Mouse (Mus musculus) thymus, postnatal 25 days (tissue): Measurements from ENCODE around the gene Tmod4.
A peak's percentile ranks its signal among the peaks of the same experiment; 100 is the strongest.

Experiments used
- DNase-seq: peaks from one replicate; pipeline ENCODE4 v3.0.0; 2022

Tmod4 gene

DNA sequence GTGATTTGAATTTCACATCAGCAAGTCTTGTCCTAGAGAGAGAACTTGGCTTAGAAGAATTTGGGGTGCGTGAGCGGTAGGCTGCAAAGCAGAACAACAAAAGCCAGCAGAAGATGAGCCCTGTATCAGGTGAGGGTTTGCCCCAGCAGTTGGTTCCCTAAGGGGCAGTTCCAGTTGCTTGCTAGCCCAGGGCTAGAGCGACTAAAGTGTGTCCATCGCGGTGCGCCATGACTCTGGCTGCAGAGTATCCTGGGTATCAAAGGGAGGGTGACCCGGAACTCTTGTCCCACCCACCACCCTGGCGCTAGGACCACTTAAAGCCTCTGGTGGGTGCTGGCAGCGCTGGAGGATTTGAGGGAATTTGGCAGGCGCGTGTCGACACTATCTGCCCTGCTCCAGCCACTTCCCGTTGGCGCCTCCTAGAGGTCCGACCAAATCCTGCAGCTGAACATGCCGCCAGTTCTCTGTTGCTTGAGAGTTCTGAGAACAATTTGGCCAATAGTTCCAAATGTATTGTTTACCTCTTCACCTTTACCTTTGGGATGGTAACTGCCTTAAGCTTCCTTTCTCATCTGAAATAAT is 49.8 kb downstream of the Tmod4 start:
- DNase-seq = peak; percentile 89

DNA sequence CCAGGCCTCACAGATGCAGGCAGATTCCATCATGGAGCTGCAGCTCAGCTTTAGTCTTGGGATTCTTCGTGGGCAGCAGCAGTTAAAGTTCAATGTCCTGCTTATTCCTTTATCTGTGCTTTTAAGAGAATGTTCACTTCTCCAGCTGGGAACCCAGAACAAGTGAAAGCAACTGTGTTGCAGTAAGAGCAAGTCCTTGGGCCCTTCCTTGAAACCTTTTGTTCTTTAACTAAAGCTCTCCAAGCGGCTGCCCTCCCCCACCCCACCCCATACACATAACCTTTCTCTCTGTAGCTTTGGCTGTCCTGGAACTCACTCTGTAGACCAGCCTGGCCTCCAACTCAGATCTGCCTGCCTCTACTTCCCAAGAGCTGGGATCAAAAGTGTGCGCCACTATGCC is 52.2 kb downstream of the Tmod4 start:
- DNase-seq = no peak

DNA sequence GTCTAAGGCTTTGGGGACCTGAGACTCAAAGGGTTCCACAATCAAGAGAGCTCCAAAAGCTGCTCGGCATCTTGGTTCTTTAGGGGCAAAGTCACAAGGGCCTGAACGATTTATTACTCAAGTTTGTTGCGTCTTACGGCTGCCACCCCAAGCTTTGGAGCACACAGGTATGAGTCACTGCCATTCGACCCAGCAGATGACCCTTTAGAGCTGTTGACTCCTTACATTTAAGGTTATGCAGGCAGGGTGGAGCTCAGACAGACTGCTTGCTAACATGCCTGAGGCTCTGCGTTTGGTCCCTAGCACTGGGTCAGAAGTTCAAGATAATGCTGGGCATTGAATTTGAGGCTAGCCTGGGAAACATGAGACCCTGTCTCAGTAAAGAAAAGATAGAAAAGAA is 53.3 kb downstream of the Tmod4 start:
- no peak for DNase-seq
